Mouse (Mus musculus): Measurements from ENCODE around the gene 2310057M21Rik.
"Not testable (repeated sequence)": the region's sequence is repeated elsewhere in the genome, so short reads cannot be mapped to it uniquely, and the experiment has no call there.

Gene 2310057M21Rik

GRCm38 (mm10) chr7:131362615-131363300, at the start of gene 2310057M21Rik:
Gene 2310057M21Rik, minus strand, starts transcription at chr7:131362759.
- DNase-seq (ENCODE audit: low spot score in 2 of 2): peak; percentile 90 to 95

GRCm38 (mm10) chr7:131411941-131412270, 49.3 kb upstream of the 2310057M21Rik start:
- no peak for DNase-seq (ENCODE audit: low spot score in 2 of 2)

GRCm38 (mm10) chr7:131411221-131411940, 48.8 kb upstream of the 2310057M21Rik start:
- DNase-seq (ENCODE audit: low spot score in 2 of 2): peak in 1 of 2 experiments; percentile 16

- DNase-seq (ENCODE audit: low spot score in 2 of 2): peak; percentile 95 to 99
Observed at GRCm38 (mm10) chr7:131410416-131411058, 48.0 kb upstream of the 2310057M21Rik start, which contains the start of the genes Ikzf5 and Acadsb. Gene Ikzf5, minus strand, starts transcription at chr7:131410521. Gene Acadsb, plus strand, starts transcription at chr7:131410601.

- DNase-seq (ENCODE audit: low spot score in 2 of 2): no peak
Observed at GRCm38 (mm10) chr7:131409988-131410385, 47.4 kb upstream of the 2310057M21Rik start.

GRCm38 (mm10) chr7:131409321-131409987, 46.9 kb upstream of the 2310057M21Rik start:
- DNase-seq (ENCODE audit: low spot score in 2 of 2): no peak

GRCm38 (mm10) chr7:131391761-131392160, 29.2 kb upstream of the 2310057M21Rik start:
- DNase-seq (ENCODE audit: low spot score in 2 of 2): not testable (repeated sequence)

- DNase-seq (ENCODE audit: low spot score in 2 of 2): no peak
Observed at GRCm38 (mm10) chr7:131371880-131372651, 9.5 kb upstream of the 2310057M21Rik start.

- DNase-seq (ENCODE audit: low spot score in 2 of 2): no peak
Observed at GRCm38 (mm10) chr7:131371470-131371860, 8.9 kb upstream of the 2310057M21Rik start.

GRCm38 (mm10) chr7:131370648-131371469, 8.3 kb upstream of the 2310057M21Rik start, which contains the start of gene Pstk:
Gene Pstk, plus strand, starts transcription at chr7:131371141.
- DNase-seq (ENCODE audit: low spot score in 2 of 2): peak; percentile 67 to 89

GRCm38 (mm10) chr7:131364131-131364530, 1.6 kb upstream of the 2310057M21Rik start:
- DNase-seq (ENCODE audit: low spot score in 2 of 2): no peak

GRCm38 (mm10) chr7:131362269-131362614, 317 bp downstream of the 2310057M21Rik start:
- no peak for DNase-seq (ENCODE audit: low spot score in 2 of 2)

- no peak for DNase-seq (ENCODE audit: low spot score in 2 of 2)
Observed at GRCm38 (mm10) chr7:131356105-131356504, 6.5 kb downstream of the 2310057M21Rik start.

GRCm38 (mm10) chr7:131345856-131346541, 16.6 kb downstream of the 2310057M21Rik start:
- no peak for DNase-seq (ENCODE audit: low spot score in 2 of 2)

- no peak for DNase-seq (ENCODE audit: low spot score in 2 of 2)
Observed at GRCm38 (mm10) chr7:131337502-131338068, 25.0 kb downstream of the 2310057M21Rik start.

GRCm38 (mm10) chr7:131333564-131333963, 29.0 kb downstream of the 2310057M21Rik start, which contains the start of gene Fam24a:
Gene Fam24a, plus strand, starts transcription at chr7:131333864.
- no peak for DNase-seq (ENCODE audit: low spot score in 2 of 2)

GRCm38 (mm10) chr7:131331688-131332087, 30.9 kb downstream of the 2310057M21Rik start:
- no peak for DNase-seq (ENCODE audit: low spot score in 2 of 2)

- DNase-seq (ENCODE audit: low spot score in 2 of 2): no peak
Observed at GRCm38 (mm10) chr7:131329416-131329815, 33.1 kb downstream of the 2310057M21Rik start, which contains the start of gene Fam24b. Gene Fam24b, minus strand, starts transcription at chr7:131329516.

- no peak for DNase-seq (ENCODE audit: low spot score in 2 of 2)
Observed at GRCm38 (mm10) chr7:131327054-131327453, 35.5 kb downstream of the 2310057M21Rik start.
